Mouse (Mus musculus) heart, adult 9 months (tissue): ENCODE data around the gene Gm14308.
"Not testable (repeated sequence)": the region's sequence is repeated elsewhere in the genome, so short reads cannot be mapped to it uniquely, and the experiment has no call there.

Source experiments
- DNase-seq, 2 experiments: peaks; one replicate each; pipeline ENCODE4 v3.0.0; 2022; ENCODE audit warnings: low spot score in 2 of 2

Gm14308 gene

GRCm38 (mm10) chr2:176636244-176636643 is at the start of gene Gm14308:
Gene Gm14308, minus strand, starts transcription at chr2:176636344.
- not testable (repeated sequence) for DNase-seq

GRCm38 (mm10) chr2:176670222-176670621 is 34.1 kb upstream of the Gm14308 start, which contains the start of gene Zfp973:
Gene Zfp973, plus strand, starts transcription at chr2:176670522.
- DNase-seq: not testable (repeated sequence)
